Comparison of ENCODE assay signal across 8 mouse cellular contexts in the genomic region with DNA sequence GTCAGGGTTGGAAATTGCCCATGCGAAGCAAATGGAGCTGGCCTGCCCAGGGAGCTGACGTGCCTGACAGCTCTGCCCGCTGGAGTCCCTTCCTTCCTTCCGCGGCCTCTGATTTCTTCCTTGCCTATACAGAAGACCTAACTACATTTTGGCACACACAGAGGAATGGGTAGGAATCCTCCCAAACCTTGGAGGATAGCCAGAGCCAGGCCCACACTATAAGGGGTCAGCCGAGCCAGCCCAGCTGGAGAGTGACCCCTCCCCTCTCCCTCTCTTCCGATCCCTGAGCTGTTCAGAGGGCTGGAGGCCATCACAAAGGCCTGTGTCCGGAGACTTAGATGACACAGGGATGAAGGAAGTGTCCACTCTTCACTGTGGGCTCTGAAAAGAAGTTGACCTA. TPM values are rescaled to one million over a fixed set of nuclear protein-coding genes. Genes with fewer than 3 reads are reported as not detected.
A peak's percentile ranks its signal among the peaks of the same experiment; 100 is the strongest.
DNase-seq lines count a peak whose midpoint lies in the region; ATAC-seq and TF ChIP-seq lines count a peak whose summit lies in the region.

No protein-coding gene starts in this region.

- H3K4me3 ChIP-seq in embryonic facial prominence, embryonic 14.5 days (ENCODE audit: low read depth, low read length): peak overlapping the region; percentile 71
- H3K4me3 ChIP-seq in hindbrain, embryonic 16.5 days (ENCODE audit: low read length): peak overlapping the region; percentile 83
- no peak overlapping the region for H3K4me3 ChIP-seq in liver, embryonic 14.5 days (ENCODE audit: insufficient read depth in 1 of 2, low read depth in 2 of 2, low read length in 2 of 2)
- peak overlapping the region; percentile 61; the same call in 1 of the 2 replicates for H3K4me3 ChIP-seq in stomach, postnatal 0 days (ENCODE audit: low read depth, low read length)

- intact Hi-C loops in gastrocnemius, postnatal 14 days (cut with DNase I; ENCODE audit: low total_unique reads): no loop called here

- 10% methylated on average over 7 of the region's 8 CpGs for WGBS in embryonic facial prominence, embryonic 14.5 days
- WGBS in hindbrain, embryonic 16.5 days: 3% methylated on average over 8 of the region's 8 CpGs
- 9% methylated on average over 8 of the region's 8 CpGs for WGBS in liver, embryonic 14.5 days (ENCODE audit: insufficient replicate concordance)
- 36% methylated on average over 8 of the region's 8 CpGs for WGBS in stomach, postnatal 0 days

- H3K4me2 ChIP-seq in embryonic facial prominence, embryonic 14.5 days (ENCODE audit: low read depth, low read length): peak overlapping the region; percentile 99
- H3K4me2 ChIP-seq in hindbrain, embryonic 16.5 days (ENCODE audit: low read length): peak overlapping the region; percentile 94
- peak overlapping the region; percentile 58 for H3K4me2 ChIP-seq in liver, embryonic 14.5 days (ENCODE audit: low read depth)
- H3K4me2 ChIP-seq in stomach, postnatal 0 days (replicated peaks; ENCODE audit: low read depth): peak overlapping the region; percentile 100

- peak; percentile 3 for DNase-seq in gastrocnemius, adult 18-20 months (ENCODE audit: low spot score)
- DNase-seq in gastrocnemius, postnatal 14 days: no peak
- peak; percentile 23 for DNase-seq in embryonic facial prominence, embryonic 14.5 days (ENCODE audit: low spot score)
- DNase-seq in liver, embryonic 14.5 days (ENCODE audit: low read depth in 3 of 3, low spot score in 3 of 3): no peak
- DNase-seq in stomach, postnatal 0 days (ENCODE audit: low spot score): no peak
- DNase-seq in B cell, adult 2 months: no peak
- no peak for DNase-seq in left cerebral cortex, adult 8-10 months (ENCODE audit: low spot score in 2 of 2)

- peaks cover 36% of the 10 kb centered on the region for H3K27me3 ChIP-seq in embryonic facial prominence, embryonic 14.5 days (replicated peaks; ENCODE audit: control insufficient read depth, insufficient read depth, low read length)
- peaks cover 4% of the 10 kb centered on the region for H3K27me3 ChIP-seq in hindbrain, embryonic 16.5 days (replicated peaks; ENCODE audit: control insufficient read depth, insufficient read depth, low read length)
- H3K27me3 ChIP-seq in liver, embryonic 14.5 days (ENCODE audit: control insufficient read depth, insufficient read depth, low read length): peaks cover 33% of the 10 kb centered on the region
- peaks cover 2% of the 10 kb centered on the region; the same call in 1 of the 2 replicates for H3K27me3 ChIP-seq in stomach, postnatal 0 days (ENCODE audit: control insufficient read depth, insufficient read depth, low read length)

- peak overlapping the region; percentile 67; the same call in 1 of the 2 replicates for H3K9ac ChIP-seq in embryonic facial prominence, embryonic 14.5 days (ENCODE audit: low read depth, low read length)
- H3K9ac ChIP-seq in hindbrain, embryonic 16.5 days (ENCODE audit: low read depth, low read length): peak overlapping the region; percentile 83; the same call in 1 of the 2 replicates
- H3K9ac ChIP-seq in liver, embryonic 14.5 days (replicated peaks): no peak overlapping the region
- H3K9ac ChIP-seq in stomach, postnatal 0 days (ENCODE audit: low read length): no peak overlapping the region

- no peak; the same call in 1 of the 2 replicates for ATAC-seq in embryonic facial prominence, embryonic 14.5 days (ENCODE audit: low read depth)
- peak; percentile 51 for ATAC-seq in hindbrain, embryonic 16.5 days
- no peak for ATAC-seq in liver, embryonic 14.5 days (ENCODE audit: insufficient read depth)
- ATAC-seq in stomach, postnatal 0 days (ENCODE audit: low FRiP score, low TSS enrichment): peak; percentile 21; the same call in 1 of the 2 replicates

- no peak for TF ChIP-seq CTCF in liver, embryonic 14.5 days (IDR thresholded peaks at IDR 0.05; ENCODE audit: low read depth)
- TF ChIP-seq CTCF in stomach, postnatal 0 days (IDR thresholded peaks at IDR 0.05; ENCODE audit: low read depth): no peak

- no peaks in the 10 kb centered on the region for H3K36me3 ChIP-seq in embryonic facial prominence, embryonic 14.5 days (ENCODE audit: control insufficient read depth, insufficient read depth, low read length)
- H3K36me3 ChIP-seq in hindbrain, embryonic 16.5 days (ENCODE audit: control insufficient read depth, insufficient read depth, low read length): no peaks in the 10 kb centered on the region
- H3K36me3 ChIP-seq in liver, embryonic 14.5 days (replicated peaks; ENCODE audit: control insufficient read depth, insufficient read depth, low read depth): no peaks in the 10 kb centered on the region
- H3K36me3 ChIP-seq in stomach, postnatal 0 days (ENCODE audit: control insufficient read depth, insufficient read depth, low read length): no peaks in the 10 kb centered on the region

- no peak overlapping the region for H3K27ac ChIP-seq in embryonic facial prominence, embryonic 14.5 days (replicated peaks; ENCODE audit: low read depth, low read length)
- peak overlapping the region; percentile 89 for H3K27ac ChIP-seq in hindbrain, embryonic 16.5 days (ENCODE audit: low read depth, low read length)
- H3K27ac ChIP-seq in liver, embryonic 14.5 days: no peak overlapping the region
- no peak overlapping the region for H3K27ac ChIP-seq in stomach, postnatal 0 days (replicated peaks)

- H3K9me3 ChIP-seq in embryonic facial prominence, embryonic 14.5 days (ENCODE audit: control insufficient read depth, low read length): no peaks in the 10 kb centered on the region
- H3K9me3 ChIP-seq in hindbrain, embryonic 16.5 days (ENCODE audit: control insufficient read depth, low read length): no peaks in the 10 kb centered on the region
- H3K9me3 ChIP-seq in liver, embryonic 14.5 days (ENCODE audit: control insufficient read depth, low read length): no peaks in the 10 kb centered on the region
- no peaks in the 10 kb centered on the region for H3K9me3 ChIP-seq in stomach, postnatal 0 days (ENCODE audit: control insufficient read depth, low read length)

- no peaks in the 10 kb centered on the region for H3K4me1 ChIP-seq in embryonic facial prominence, embryonic 14.5 days (ENCODE audit: control insufficient read depth, insufficient read depth, low read length)
- peaks cover 27% of the 10 kb centered on the region for H3K4me1 ChIP-seq in hindbrain, embryonic 16.5 days (ENCODE audit: control insufficient read depth, insufficient read depth, low read depth, low read length)
- H3K4me1 ChIP-seq in liver, embryonic 14.5 days (replicated peaks; ENCODE audit: control insufficient read depth in 2 of 2, insufficient read depth in 2 of 2, low read length in 1 of 2): no peaks in the 10 kb centered on the region
- peaks cover 3% of the 10 kb centered on the region; the same call in 1 of the 2 replicates for H3K4me1 ChIP-seq in stomach, postnatal 0 days (replicated peaks; ENCODE audit: control insufficient read depth, insufficient read depth)

- no peak for TF ChIP-seq EP300 in liver, embryonic 14.5 days (IDR thresholded peaks at IDR 0.05; ENCODE audit: low read depth)
- TF ChIP-seq EP300 in stomach, postnatal 0 days (optimal IDR thresholded peaks at IDR 0.05): no peak

RNA-seq across cellular contexts. Expression of gene Cdh4, which starts 0.5 kb away (rescaled TPM):
- total RNA-seq in gastrocnemius, adult 18-20 months (2021): 10 to 100 TPM; 11.5 to 16.7 TPM
- 1 to 10 TPM; 3.7 to 4.6 TPM for total RNA-seq in gastrocnemius, postnatal 14 days (2021)
- polyA plus RNA-seq in embryonic facial prominence, embryonic 14.5 days (2014; fragmentation: Nextera tagmentation; extraction: Ambion mirVana): 9.2 and 11.1 TPM in 2 replicates
- 43.0 and 46.7 TPM in 2 replicates for polyA plus RNA-seq in hindbrain, embryonic 16.5 days (2015; fragmentation: Nextera tagmentation; extraction: Ambion mirVana)
- 0.07 and 0.13 TPM in 2 replicates for polyA plus RNA-seq in liver, embryonic 14.5 days (2012; rRNA removed)
- polyA plus RNA-seq in liver, embryonic 14.5 days (2014; fragmentation: Nextera tagmentation; extraction: Ambion mirVana): 0.09 and 0.19 TPM in 2 replicates
- 2.9 and 3.1 TPM in 2 replicates for polyA plus RNA-seq in stomach, postnatal 0 days (2015; fragmentation: Nextera tagmentation; extraction: Ambion mirVana)
- total RNA-seq in left cerebral cortex, adult 8-10 months (2022): 10 to 100 TPM; 20.7 to 26.0 (median 24.6) TPM

Comparison
In these comparisons a context has a peak if more than half of its experiments do, and no peak if none do; other contexts are left out.
1. DNase-seq: peak in gastrocnemius, adult 18-20 months (single experiment) and embryonic facial prominence, embryonic 14.5 days (single experiment); none in gastrocnemius, postnatal 14 days (single experiment), liver, embryonic 14.5 days (0 of 3), stomach, postnatal 0 days (single experiment), B cell, adult 2 months (0 of 2) and left cerebral cortex, adult 8-10 months (0 of 2).
2. ATAC-seq: peak in hindbrain, embryonic 16.5 days (single experiment) and stomach, postnatal 0 days (single experiment); none in embryonic facial prominence, embryonic 14.5 days (single experiment) and liver, embryonic 14.5 days (single experiment).
3. H3K4me3 ChIP-seq: peak in embryonic facial prominence, embryonic 14.5 days (single experiment), hindbrain, embryonic 16.5 days (single experiment) and stomach, postnatal 0 days (single experiment); none in liver, embryonic 14.5 days (0 of 2).
4. H3K9ac ChIP-seq: peak in embryonic facial prominence, embryonic 14.5 days (single experiment) and hindbrain, embryonic 16.5 days (single experiment); none in liver, embryonic 14.5 days (single experiment) and stomach, postnatal 0 days (single experiment).
5. Peak in every context shown above with its lines, with median percentiles within 50 percentile points of each other: H3K4me2 ChIP-seq.